Mouse (Mus musculus) cerebellum, adult 2 months (tissue): Measurements from ENCODE around the gene Kcna5.

Source experiments
- CTCF ChIP-seq: fragments of 200-500 bp; IDR thresholded peaks from 2 replicates; pipeline ENCODE4 v1.5.1; 2011; ENCODE audit warnings: low read depth, mild to moderate bottlenecking, control low read depth, low read length, moderate library complexity, borderline replicate concordance; ENCODE audit not compliant: insufficient read depth
- POLR2A ChIP-seq: fragments of 200-500 bp; IDR thresholded peaks from 2 replicates; pipeline ENCODE4 v1.6.1; 2011; ENCODE audit warnings: low read length, control low read depth, borderline replicate concordance; ENCODE audit not compliant: insufficient read depth

- TF ChIP-seq POLR2A: no peak
- TF ChIP-seq CTCF: no peak
These were observed 33.0 kb upstream of the Kcna5 start for GRCm38 (mm10) chr6:126568046-126568830.
